Comparison of ENCODE assay signal across 12 mouse cellular contexts in genomic region chr12:80821312-80822007, GRCm38 (mm10). TPM values are rescaled to one million over a fixed set of nuclear protein-coding genes. Genes with fewer than 3 reads are reported as not detected.
DNase-seq lines count a peak whose midpoint lies in the region; ATAC-seq and TF ChIP-seq lines count a peak whose summit lies in the region.
"Had no signal": no experiment of that assay in that cellular context is flagged by ENCODE, and none has a peak within 500 bp of the region (broad histone marks: within the 10 kb centered on the region; RNA-seq: fewer than 3 reads in every experiment).

No protein-coding gene starts in this region.

- no peaks in the 10 kb centered on the region for H3K9me3 ChIP-seq in intestine, embryonic 16.5 days (ENCODE audit: control insufficient read depth, low read length)
- H3K9me3 ChIP-seq in intestine, postnatal 0 days (ENCODE audit: control insufficient read depth) = no peaks in the 10 kb centered on the region
- H3K9me3 ChIP-seq in MEL (replicated peaks; ENCODE audit: insufficient read depth, low read length) = no peaks in the 10 kb centered on the region
- H3K9me3 ChIP-seq: neural tube, embryonic 12.5 days had no signal

- TF ChIP-seq CTCF in intestine, postnatal 0 days (IDR thresholded peaks at IDR 0.05; ENCODE audit: low read depth) = no peak
- TF ChIP-seq CTCF in MEL (IDR thresholded peaks at IDR 0.05 in 2 of 3, conservative IDR thresholded peaks at IDR 0.05 in 1 of 3; ENCODE audit: control insufficient read depth in 1 of 3, insufficient read depth in 1 of 3, low read depth in 2 of 3, low read length in 3 of 3, poor library complexity in 1 of 3, severe bottlenecking in 1 of 3) = no peak

- no peaks in the 10 kb centered on the region for H3K36me3 ChIP-seq in intestine, embryonic 16.5 days (ENCODE audit: control insufficient read depth, insufficient read depth, low read length)
- H3K36me3 ChIP-seq in intestine, postnatal 0 days (ENCODE audit: control insufficient read depth, insufficient read depth) = no peaks in the 10 kb centered on the region
- peaks cover 0 to 61% of the 10 kb centered on the region in 2 experiments; a peak in 2 of 4 replicates for H3K36me3 ChIP-seq in MEL (ENCODE audit: control insufficient read depth in 1 of 2, insufficient read depth in 2 of 2, low read length in 2 of 2)
- H3K36me3 ChIP-seq: neural tube, embryonic 12.5 days had no signal

- H3K79me2 ChIP-seq in MEL (ENCODE audit: control insufficient read depth, insufficient read depth, low read length, poor library complexity) = peaks cover 34% of the 10 kb centered on the region

- H3K4me2 ChIP-seq in intestine, embryonic 16.5 days (ENCODE audit: low read depth, low read length) = no peak overlapping the region
- no peak overlapping the region for H3K4me2 ChIP-seq in intestine, postnatal 0 days (replicated peaks; ENCODE audit: low read depth)
- H3K4me2 ChIP-seq: neural tube, embryonic 12.5 days had no signal

- no peak for TF ChIP-seq RAD21 in MEL (IDR thresholded peaks at IDR 0.05; ENCODE audit: low read depth, low read length)

- H3K4me3 ChIP-seq in intestine, embryonic 16.5 days (ENCODE audit: low read length) = no peak overlapping the region
- no peak overlapping the region for H3K4me3 ChIP-seq in intestine, postnatal 0 days (ENCODE audit: low read depth, low read length)
- H3K4me3 ChIP-seq in MEL (ENCODE audit: control insufficient read depth in 1 of 2, insufficient read depth in 1 of 2, low read depth in 2 of 2, low read length in 2 of 2) = no peak overlapping the region
- H3K4me3 ChIP-seq: neural tube, embryonic 12.5 days had no signal

- TF ChIP-seq POLR2A in MEL (IDR thresholded peaks at IDR 0.05; ENCODE audit: control insufficient read depth in 1 of 2, insufficient read depth in 1 of 2, low read depth in 1 of 2, low read length in 2 of 2, poor library complexity in 1 of 2) = no peak

- peaks cover 53% of the 10 kb centered on the region for H3K4me1 ChIP-seq in intestine, embryonic 16.5 days (ENCODE audit: control insufficient read depth, insufficient read depth, low read length)
- H3K4me1 ChIP-seq in intestine, postnatal 0 days (replicated peaks; ENCODE audit: control insufficient read depth, insufficient read depth, low read length) = peaks cover 17% of the 10 kb centered on the region
- H3K4me1 ChIP-seq in MEL (ENCODE audit: control insufficient read depth in 1 of 2, insufficient read depth in 2 of 2, low read length in 2 of 2) = peaks cover 31 to 42% of the 10 kb centered on the region in 2 experiments

- 0 out of 2 replicates have a peak overlapping the region, but pooled peaks have one; percentile 14 for H3K27ac ChIP-seq in intestine, embryonic 16.5 days (ENCODE audit: low read length)
- no peak overlapping the region for H3K27ac ChIP-seq in intestine, postnatal 0 days (ENCODE audit: low read depth, low read length)
- peak overlapping the region; percentile 10; the same call in 1 of the 2 replicates for H3K27ac ChIP-seq in MEL (ENCODE audit: control insufficient read depth, low read depth, low read length)
- H3K27ac ChIP-seq: neural tube, embryonic 12.5 days had no signal

- H3K27me3 ChIP-seq in intestine, embryonic 16.5 days (replicated peaks; ENCODE audit: control insufficient read depth, insufficient read depth, low read length) = no peaks in the 10 kb centered on the region
- no peaks in the 10 kb centered on the region for H3K27me3 ChIP-seq in intestine, postnatal 0 days (replicated peaks; ENCODE audit: control insufficient read depth, insufficient read depth, low read length)
- H3K27me3 ChIP-seq in MEL (ENCODE audit: control insufficient read depth in 1 of 2, insufficient read depth in 2 of 2, low read length in 2 of 2) = no peaks in the 10 kb centered on the region
- H3K27me3 ChIP-seq: neural tube, embryonic 12.5 days had no signal

- WGBS in intestine, embryonic 16.5 days = 80% methylated on average over 4 of the region's 4 CpGs
- 70% methylated on average over 4 of the region's 4 CpGs for WGBS in intestine, postnatal 0 days

- H3K9ac ChIP-seq in intestine, embryonic 16.5 days (ENCODE audit: low read depth, low read length) = no peak overlapping the region
- H3K9ac ChIP-seq in intestine, postnatal 0 days (ENCODE audit: low read depth, low read length) = no peak overlapping the region
- no peak overlapping the region for H3K9ac ChIP-seq in MEL (ENCODE audit: control insufficient read depth, low read depth, low read length, poor library complexity, severe bottlenecking)
- H3K9ac ChIP-seq: neural tube, embryonic 12.5 days had no signal

- no peak for ATAC-seq in intestine, embryonic 16.5 days
- ATAC-seq in intestine, postnatal 0 days = no peak

- no peak for TF ChIP-seq EP300 in MEL (IDR thresholded peaks at IDR 0.05; ENCODE audit: low read depth in 1 of 2, low read length in 2 of 2)

- DNase-seq in 3134 (ENCODE audit: extremely low read depth, insufficient read length, low spot score) = peak; percentile 31
- no peak for DNase-seq in MEL (ENCODE audit: low read depth, low spot score)
- DNase-seq in kidney, postnatal 4 days = peak; percentile 17 to 26
- DNase-seq in adrenal gland, adult 18-20 months (ENCODE audit: low spot score in 2 of 2) = no peak
- DNase-seq in layer of hippocampus, adult 9-11 months = no peak
- no peak for DNase-seq in embryo, embryonic 11 days
- DNase-seq: adrenal gland, postnatal 25 days; cerebellum, postnatal 10 days; layer of hippocampus, postnatal 36 days had no signal

TF ChIP-seq in MEL, 35 proteins besides CTCF, POLR2A, EP300 and RAD21:
- TF ChIP-seq UBTF (IDR thresholded peaks at IDR 0.05; ENCODE audit: borderline replicate concordance, insufficient read depth, low read depth, low read length) (no peak), SIN3A (IDR thresholded peaks at IDR 0.05; ENCODE audit: low read length) (0 out of 2 replicates have a peak, but pooled peaks have one; percentile 18)

RNA-seq across cellular contexts. Expression of gene Susd6, which starts 31.1 kb away (rescaled TPM):
- polyA plus RNA-seq in intestine, embryonic 16.5 days (2015; fragmentation: Nextera tagmentation; extraction: Ambion mirVana) = 16.4 and 20.0 TPM in 2 replicates
- 16.9 and 17.6 TPM in 2 replicates for polyA plus RNA-seq in intestine, postnatal 0 days (2015; fragmentation: Nextera tagmentation; extraction: Ambion mirVana)
- total RNA-seq in MEL (2012; rRNA removed) = 12.2 and 13.0 TPM in 2 replicates
- polyA plus RNA-seq in MEL (2012; ENCODE audit: insufficient read depth in 1 of 2, insufficient read length in 2 of 2, low read depth in 1 of 2, low replicate concordance in 2 of 2, missing spikeins in 1 of 2) = 10 to 100 TPM in 1 of 2 experiments, not detected in 1; 22.4 TPM
- total RNA-seq in adrenal gland, adult 18-20 months (2021) = 10 to 100 TPM; 48.2 to 56.2 TPM

Comparison
In these comparisons a context has a peak if more than half of its experiments do, and no peak if none do; other contexts are left out.
1. DNase-seq: peak in 3134 (single experiment) and kidney, postnatal 4 days (2 of 2); none in MEL (single experiment), adrenal gland, adult 18-20 months (0 of 2), layer of hippocampus, adult 9-11 months (single experiment) and embryo, embryonic 11 days (single experiment).